Mouse (Mus musculus) erythroblast, embryonic 14.5 days (primary cell): Measurements from ENCODE around the gene Mdm1.

ENCODE experiments used
- GATA1 ChIP-seq: IDR thresholded peaks from 2 replicates; pipeline ENCODE4 v1.6.1; 2012; ENCODE audit warnings: low read length, inconsistent platforms, mixed read lengths
- TAL1 ChIP-seq: IDR thresholded peaks from 3 replicates; pipeline ENCODE4 v1.6.1; 2012; ENCODE audit warnings: low read length, inconsistent platforms, mixed read lengths

GRCm38 (mm10) chr10:118138508-118138907 lies 3.1 kb upstream of the Mdm1 start:
- TF ChIP-seq GATA1: no peak
- no peak for TF ChIP-seq TAL1
